Mouse (Mus musculus): ENCODE measurements around the gene Klk1b5. TPM values are rescaled to one million over a fixed set of nuclear protein-coding genes. Genes with fewer than 3 reads are reported as not detected.
"Not testable (repeated sequence)": the region's sequence is repeated elsewhere in the genome, so short reads cannot be mapped to it uniquely, and the experiment has no call there.

The Klk1b5 gene
- total and polyA plus RNA-seq, 2 experiments from 2014 or later, result not detected

DNA sequence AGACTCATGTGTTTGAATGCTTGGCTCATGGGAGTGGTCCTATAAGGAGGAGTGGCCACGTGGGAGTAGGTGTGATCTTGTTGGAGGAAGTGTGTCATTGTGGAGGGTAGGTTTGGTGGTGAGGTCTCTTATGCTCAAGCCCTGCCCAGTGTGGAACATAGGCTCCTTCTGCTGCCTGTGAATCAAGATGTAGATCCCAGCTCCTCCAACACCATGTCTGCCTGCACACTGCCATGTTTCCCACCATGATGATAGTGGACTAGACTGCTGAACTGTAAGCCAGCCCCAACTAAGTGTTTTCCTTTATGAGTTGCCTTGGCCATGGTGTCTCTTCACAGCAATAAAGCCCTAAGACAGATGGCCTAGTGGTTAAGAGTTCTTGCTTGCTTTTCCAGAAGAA lies 28.3 kb downstream of the Klk1b5 start:
- ATAC-seq (no peak), DNase-seq (no peak)
- Histone ChIP-seq H3K4me3 (ENCODE audit: low read depth, low read length) (no peak overlapping the region), H3K36me3 (ENCODE audit: insufficient read depth) (peaks cover 12% of the 10 kb centered on the region), H3K27ac (ENCODE audit: low read depth, low read length) (no peak overlapping the region), H3K27me3 (ENCODE audit: insufficient read depth, low read length) (no peaks in the 10 kb centered on the region), H3K9me3 (ENCODE audit: low read length) (no peaks in the 10 kb centered on the region), H3K9ac (no peak overlapping the region), H3K4me2 (ENCODE audit: low read depth) (no peak overlapping the region), H3K4me1 (ENCODE audit: insufficient read depth) (peaks cover 16% of the 10 kb centered on the region)
- TF ChIP-seq CTCF (IDR thresholded peaks at IDR 0.05; ENCODE audit: low read depth), result no peak
- 53% methylated on average over 1 of the region's 1 CpGs for WGBS

DNA sequence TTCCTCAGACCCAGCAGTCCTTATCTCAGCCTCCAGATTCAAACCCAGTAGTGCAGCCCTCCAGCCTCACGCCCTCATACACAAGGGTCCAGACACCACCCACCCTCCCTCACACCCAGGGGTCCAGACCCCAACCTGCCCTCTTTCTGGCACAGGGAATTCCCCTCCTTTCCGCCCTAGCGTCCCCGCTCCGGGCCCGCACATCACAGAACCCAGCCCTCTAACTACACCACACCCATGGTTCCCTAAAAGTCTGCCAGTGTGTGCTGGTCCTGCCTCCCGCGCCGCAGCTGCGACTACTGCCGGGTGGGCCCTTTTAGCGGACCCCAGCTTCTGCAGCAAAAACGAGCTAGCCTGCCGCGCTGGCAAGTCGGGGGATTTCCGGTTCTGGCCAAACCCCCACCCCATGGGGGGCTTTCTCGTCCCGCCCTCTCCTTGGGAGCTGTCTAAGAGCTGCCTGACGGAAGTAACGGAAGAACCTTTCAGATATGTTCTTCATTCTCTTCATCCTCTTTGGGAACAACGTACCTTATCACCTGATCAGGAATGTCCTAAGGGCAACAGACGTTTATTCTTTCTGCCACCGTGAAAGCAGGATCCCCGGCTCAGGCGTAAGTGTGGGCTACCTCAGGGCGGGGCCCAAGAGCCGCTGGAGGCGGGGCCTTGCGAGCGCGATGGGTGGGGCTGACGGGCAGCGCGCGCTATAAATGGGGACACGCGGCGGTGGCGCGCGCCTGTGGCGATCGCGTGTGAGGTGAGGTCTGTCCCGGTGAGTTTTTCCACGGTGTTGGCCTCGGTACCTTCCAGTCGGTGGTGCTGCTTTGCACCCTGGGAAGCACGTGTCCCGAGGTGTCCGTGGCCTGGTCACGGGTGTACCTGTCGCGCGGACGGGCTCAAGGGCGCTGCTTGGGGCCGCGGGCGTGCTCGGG lies 30.6 kb downstream of the Klk1b5 start, which contains the start of the genes 1700028J19Rik and 2410002F23Rik:
Gene 1700028J19Rik (minus strand): TSS at position 641 of the 929 bp plus-strand sequence.
Gene 2410002F23Rik (plus strand): TSS at position 668 of the 929 bp plus-strand sequence.
- ATAC-seq (peak; percentile 89), DNase-seq (peak; percentile 99)
- Histone ChIP-seq H3K9me3 (ENCODE audit: low read length) (no peaks in the 10 kb centered on the region), H3K9ac (peak within 1 kb of the TSS; percentile 100), H3K27me3 (ENCODE audit: insufficient read depth, low read length) (no peaks in the 10 kb centered on the region), H3K27ac (ENCODE audit: low read depth, low read length) (peak within 1 kb of the TSS; percentile 100), H3K4me1 (ENCODE audit: insufficient read depth) (peaks cover 16% of the 10 kb centered on the region), H3K36me3 (ENCODE audit: insufficient read depth) (peaks cover 33% of the 10 kb centered on the region), H3K4me3 (ENCODE audit: low read depth, low read length) (peak within 1 kb of the TSS; percentile 96), H3K4me2 (ENCODE audit: low read depth) (peak within 1 kb of the TSS; percentile 74)
- no peak; the same call in 1 of the 2 replicates for TF ChIP-seq CTCF (IDR thresholded peaks at IDR 0.05; ENCODE audit: low read depth)
- WGBS, result 1% methylated on average over 62 of the region's 62 CpGs

DNA sequence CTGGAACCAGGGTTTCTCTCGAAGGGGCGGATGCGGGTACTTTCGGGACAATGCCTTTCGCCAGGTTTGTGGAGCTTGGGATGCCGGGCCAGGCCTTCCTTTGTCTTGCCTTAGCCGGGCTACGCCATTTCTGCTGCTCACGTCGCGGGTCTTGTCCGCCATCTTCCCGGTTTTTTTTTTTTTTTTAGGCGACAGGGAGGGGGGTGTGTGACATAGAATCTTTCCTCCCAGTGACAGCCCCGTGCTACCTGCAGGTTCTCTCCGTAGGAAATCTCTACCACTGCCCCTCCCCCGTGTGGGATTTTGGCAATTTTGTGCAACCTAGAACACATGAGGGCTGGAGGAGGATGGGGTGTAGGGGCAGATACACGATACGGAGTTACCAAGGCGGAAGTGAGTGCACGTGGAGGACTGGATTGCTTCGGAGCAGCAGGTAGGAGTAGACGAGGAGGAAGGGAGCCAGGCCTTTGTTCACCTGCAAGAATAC lies 31.3 kb downstream of the Klk1b5 start:
- Histone ChIP-seq H3K9ac (peak overlapping the region; percentile 100), H3K4me1 (ENCODE audit: insufficient read depth) (peaks cover 16% of the 10 kb centered on the region), H3K9me3 (ENCODE audit: low read length) (no peaks in the 10 kb centered on the region), H3K27ac (ENCODE audit: low read depth, low read length) (peak overlapping the region; percentile 100), H3K4me3 (ENCODE audit: low read depth, low read length) (peak overlapping the region; percentile 96), H3K4me2 (ENCODE audit: low read depth) (peak overlapping the region; percentile 74), H3K36me3 (ENCODE audit: insufficient read depth) (peaks cover 37% of the 10 kb centered on the region), H3K27me3 (ENCODE audit: insufficient read depth, low read length) (no peaks in the 10 kb centered on the region)
- WGBS, result under 1% methylated on average over 23 of the region's 23 CpGs
- peak; percentile 80 for DNase-seq
- peak; percentile 65 for ATAC-seq
- no peak for TF ChIP-seq CTCF (IDR thresholded peaks at IDR 0.05; ENCODE audit: low read depth)

DNA sequence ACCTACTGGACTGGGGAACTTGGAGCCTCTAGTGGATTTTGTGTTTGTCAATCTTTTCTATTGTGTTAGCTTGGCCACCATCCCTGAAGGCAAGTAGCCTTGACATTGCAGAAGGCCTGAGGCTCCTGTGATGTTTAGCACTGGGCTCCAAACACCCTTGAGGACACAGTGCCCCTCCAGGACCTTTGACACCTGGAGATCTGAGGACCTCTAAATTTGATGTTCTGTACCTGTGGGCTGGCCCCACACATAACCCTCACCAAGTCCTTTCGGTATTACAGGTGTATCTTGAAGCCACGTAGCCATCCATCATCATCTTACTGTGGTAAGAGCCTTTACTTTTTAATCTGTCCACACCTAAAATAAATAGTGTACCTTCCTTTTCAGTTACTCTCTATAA lies 32.2 kb downstream of the Klk1b5 start:
- WGBS, result 98% methylated on average over 2 of the region's 2 CpGs
- no peaks in the 10 kb centered on the region for H3K9me3 ChIP-seq (ENCODE audit: low read length)
- no peaks in the 10 kb centered on the region for H3K27me3 ChIP-seq (ENCODE audit: insufficient read depth, low read length)
- no peak for ATAC-seq
- TF ChIP-seq CTCF (IDR thresholded peaks at IDR 0.05; ENCODE audit: low read depth), result no peak
- no peak overlapping the region for H3K27ac ChIP-seq (ENCODE audit: low read depth, low read length)
- DNase-seq, result no peak
- H3K4me3 ChIP-seq (ENCODE audit: low read depth, low read length), result peak overlapping the region; percentile 96
- peaks cover 46% of the 10 kb centered on the region for H3K36me3 ChIP-seq (ENCODE audit: insufficient read depth)
- H3K4me2 ChIP-seq (ENCODE audit: low read depth), result peak overlapping the region; percentile 74
- H3K9ac ChIP-seq, result peak overlapping the region; percentile 100
- H3K4me1 ChIP-seq (ENCODE audit: insufficient read depth), result peaks cover 16% of the 10 kb centered on the region

DNA sequence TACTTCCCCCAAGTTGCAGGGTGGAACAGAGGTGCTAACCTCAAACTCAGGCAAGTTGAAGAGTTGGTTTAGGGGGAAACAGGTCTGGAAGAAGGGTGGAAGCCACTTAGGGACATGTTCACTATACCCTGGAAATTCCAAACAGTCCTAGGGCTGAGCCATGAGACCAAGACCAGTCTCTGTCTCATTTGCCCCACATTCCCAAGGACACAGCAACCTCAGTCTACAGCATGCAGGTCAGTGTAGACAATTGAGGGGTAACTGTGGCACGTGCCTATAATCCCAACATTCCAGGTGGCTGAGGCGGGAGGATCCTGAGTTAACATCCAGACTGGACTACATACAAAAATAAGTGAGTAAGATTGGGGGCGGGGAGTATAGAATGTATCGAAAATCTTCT lies 33.5 kb downstream of the Klk1b5 start:
- H3K4me3 ChIP-seq (ENCODE audit: low read depth, low read length), result no peak overlapping the region
- TF ChIP-seq CTCF (IDR thresholded peaks at IDR 0.05; ENCODE audit: low read depth), result no peak
- no peak overlapping the region for H3K4me2 ChIP-seq (ENCODE audit: low read depth)
- H3K9ac ChIP-seq, result no peak overlapping the region
- H3K27me3 ChIP-seq (ENCODE audit: insufficient read depth, low read length), result no peaks in the 10 kb centered on the region
- H3K36me3 ChIP-seq (ENCODE audit: insufficient read depth), result peaks cover 55% of the 10 kb centered on the region
- H3K9me3 ChIP-seq (ENCODE audit: low read length), result no peaks in the 10 kb centered on the region
- no peak for ATAC-seq
- H3K4me1 ChIP-seq (ENCODE audit: insufficient read depth), result peaks cover 16% of the 10 kb centered on the region
- DNase-seq, result no peak
- no peak overlapping the region for H3K27ac ChIP-seq (ENCODE audit: low read depth, low read length)
- WGBS, result 87% methylated on average over 4 of the region's 4 CpGs

DNA sequence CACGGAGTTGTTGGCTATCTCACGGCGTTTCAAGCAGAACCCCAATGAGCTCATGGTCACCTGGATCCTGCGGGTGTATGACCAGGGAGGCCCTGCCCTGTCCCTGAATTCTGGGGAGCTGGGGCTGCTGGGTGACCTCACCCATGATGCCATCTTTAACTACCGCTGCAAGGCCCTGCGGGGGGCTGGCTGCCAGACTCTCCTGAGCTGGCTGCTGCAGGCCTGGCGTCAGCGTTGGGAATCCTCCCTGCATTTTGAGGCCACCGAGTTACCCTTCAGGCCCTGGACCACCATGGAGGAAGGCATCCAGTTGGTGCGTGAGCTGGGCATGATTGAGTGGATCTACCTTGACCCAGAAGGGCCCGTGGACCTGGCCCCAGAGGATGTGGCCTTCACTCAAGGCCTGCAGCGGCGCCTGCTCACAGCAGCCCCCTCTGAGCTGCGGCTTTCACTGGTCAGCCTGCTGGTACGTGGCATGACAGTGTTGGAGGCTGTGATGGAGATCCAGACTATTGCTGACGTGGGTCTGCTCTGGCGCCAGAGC lies 35.1 kb downstream of the Klk1b5 start:
- H3K27ac ChIP-seq (ENCODE audit: low read depth, low read length); H3K9me3 ChIP-seq (ENCODE audit: low read length); H3K4me1 ChIP-seq (ENCODE audit: insufficient read depth); H3K4me3 ChIP-seq (ENCODE audit: low read depth, low read length); ATAC-seq; DNase-seq; H3K9ac ChIP-seq; H3K4me2 ChIP-seq (ENCODE audit: low read depth); H3K27me3 ChIP-seq (ENCODE audit: insufficient read depth, low read length): not testable (repeated sequence)
- peaks cover 55% of the 10 kb centered on the region for H3K36me3 ChIP-seq (ENCODE audit: insufficient read depth)
- 87% methylated on average over 17 of the region's 17 CpGs for WGBS
